Mouse (Mus musculus) MEL (cell line): ENCODE measurements at regions not wholly inside any gene's neighbourhood (a gene's known extent, or its start where the extent isn't known, plus 50 kb on each side); places are given as distances from the start of the nearest gene placed in this dataset.
A peak's percentile ranks its signal among the peaks of the same experiment; 100 is the strongest.

ENCODE experiments used
- DNase-seq: peaks from one replicate; pipeline ENCODE4 v3.0.0; 2011; ENCODE audit warnings: low read depth, low spot score
- H3K27ac ChIP-seq: 2 replicates; pipeline ENCODE4 v1.5.1; 2012; ENCODE audit warnings: low read depth, mild to moderate bottlenecking, control low read depth, low read length, moderate library complexity; ENCODE audit not compliant: control insufficient read depth
- H3K27me3 ChIP-seq, 2 experiments: fragments of 150-350 bp in 1 of 2; sonication (generic) in 1 of 2; 2 replicates each; pipeline ENCODE4 v1.6.1; 2012; ENCODE audit warnings: low read length in 2 of 2, mild to moderate bottlenecking in 2 of 2, improper control_type of control experiment in 1 of 2, moderate library complexity in 1 of 2; ENCODE audit not compliant: insufficient read depth in 2 of 2, control insufficient read depth in 1 of 2
- H3K36me3 ChIP-seq, 2 experiments: 2 replicates each; pipeline ENCODE4 v1.6.1; 2012 to 2014; ENCODE audit warnings: low read length in 2 of 2, improper control_type of control experiment in 1 of 2, inconsistent platforms in 1 of 2, mild to moderate bottlenecking in 1 of 2; ENCODE audit not compliant: insufficient read depth in 2 of 2, control insufficient read depth in 1 of 2
- H3K4me1 ChIP-seq, 2 experiments: fragments of 150-350 bp in 1 of 2; sonication (generic) in 1 of 2; 2 replicates each; pipeline ENCODE4 v1.6.1; 2012; ENCODE audit warnings: low read length in 2 of 2, improper control_type of control experiment in 1 of 2, mild to moderate bottlenecking in 1 of 2; ENCODE audit not compliant: insufficient read depth in 2 of 2, control insufficient read depth in 1 of 2
- H3K4me3 ChIP-seq, 2 experiments: fragments of 150-350 bp in 1 of 2; sonication (generic) in 1 of 2; 2 replicates each; pipeline ENCODE4 v1.5.1; 2012; ENCODE audit warnings: low read depth in 2 of 2, low read length in 2 of 2, mild to moderate bottlenecking in 2 of 2, moderate library complexity in 2 of 2, control low read depth in 1 of 2, improper control_type of control experiment in 1 of 2; ENCODE audit not compliant: control insufficient read depth in 1 of 2, insufficient read depth in 1 of 2
- H3K79me2 ChIP-seq: 2 replicates; pipeline ENCODE4 v1.6.1; 2012; ENCODE audit warnings: mild to moderate bottlenecking, low read length, moderate library complexity; ENCODE audit not compliant: control insufficient read depth, poor library complexity, insufficient read depth
- H3K9ac ChIP-seq: 2 replicates; pipeline ENCODE4 v1.6.1; 2012; ENCODE audit warnings: low read depth, mild to moderate bottlenecking, control low read depth, low read length, moderate library complexity; ENCODE audit not compliant: control insufficient read depth, poor library complexity, severe bottlenecking
- H3K9me3 ChIP-seq: fragments of 150-350 bp; sonication (generic); replicated peaks from 2 replicates; pipeline ENCODE4 v1.6.1; 2012; ENCODE audit warnings: mild to moderate bottlenecking, low read length, improper control_type of control experiment, moderate library complexity; ENCODE audit not compliant: insufficient read depth
- CHD2 ChIP-seq: IDR thresholded peaks from 2 replicates; pipeline ENCODE4 v1.6.1; 2011; ENCODE audit warnings: low read length, improper control_type of control experiment
- E2F4 ChIP-seq: IDR thresholded peaks from 2 replicates; pipeline ENCODE4 v1.6.1; 2011; ENCODE audit warnings: low read depth, low read length, improper control_type of control experiment, borderline replicate concordance
- ELF1 ChIP-seq: IDR thresholded peaks from 2 replicates; pipeline ENCODE4 v1.6.1; 2014; ENCODE audit warnings: low read depth, mild to moderate bottlenecking, inconsistent platforms, low read length, improper control_type of control experiment, moderate library complexity
- EP300 ChIP-seq, 2 experiments: IDR thresholded peaks; 2 replicates each; pipeline ENCODE4 v1.6.1; 2011; ENCODE audit warnings: improper control_type of control experiment in 2 of 2, low read length in 2 of 2, low read depth in 1 of 2, mild to moderate bottlenecking in 1 of 2
- ETS1 ChIP-seq: IDR thresholded peaks from 2 replicates; pipeline ENCODE4 v1.6.1; 2012; ENCODE audit warnings: low read depth, mild to moderate bottlenecking, inconsistent platforms, low read length, improper control_type of control experiment, moderate library complexity
- GATA1 ChIP-seq: IDR thresholded peaks from 2 replicates; pipeline ENCODE4 v1.6.1; 2011; ENCODE audit warnings: low read depth, low read length, improper control_type of control experiment
- JUND ChIP-seq: IDR thresholded peaks from 2 replicates; pipeline ENCODE4 v1.6.1; 2011; ENCODE audit warnings: low read depth, mild to moderate bottlenecking, improper control_type of control experiment, low read length
- KAT2A ChIP-seq: conservative IDR thresholded peaks from 2 replicates; pipeline ENCODE4 v1.6.1; 2012; ENCODE audit warnings: low read depth, low read length, improper control_type of control experiment, inconsistent platforms
- MAFK ChIP-seq: IDR thresholded peaks from 2 replicates; pipeline ENCODE4 v1.6.1; 2011; ENCODE audit warnings: low read depth, mild to moderate bottlenecking, low read length, improper control_type of control experiment, borderline replicate concordance
- MAX ChIP-seq: IDR thresholded peaks from 2 replicates; pipeline ENCODE4 v1.6.1; 2011; ENCODE audit warnings: low read length, improper control_type of control experiment
- MAZ ChIP-seq: IDR thresholded peaks from 2 replicates; pipeline ENCODE4 v1.6.1; 2012; ENCODE audit warnings: low read depth, mild to moderate bottlenecking, inconsistent platforms, low read length, improper control_type of control experiment
- MEF2A ChIP-seq: IDR thresholded peaks from 2 replicates; pipeline ENCODE4 v1.6.1; 2014; ENCODE audit warnings: low read depth, mild to moderate bottlenecking, inconsistent platforms, low read length, improper control_type of control experiment; ENCODE audit not compliant: poor library complexity, insufficient replicate concordance, severe bottlenecking; ENCODE audit errors: extremely low read depth
- NELFE ChIP-seq: IDR thresholded peaks from 2 replicates; pipeline ENCODE4 v1.6.1; 2011; ENCODE audit warnings: low read depth, low read length, improper control_type of control experiment
- POLR2AphosphoS2 ChIP-seq: IDR thresholded peaks from 2 replicates; pipeline ENCODE4 v1.6.1; 2011; ENCODE audit warnings: low read length, improper control_type of control experiment
- POLR2AphosphoS5 ChIP-seq: IDR thresholded peaks from 2 replicates; pipeline ENCODE4 v1.6.1; 2012; ENCODE audit warnings: low read depth, borderline replicate concordance, mild to moderate bottlenecking, inconsistent platforms, low read length, moderate library complexity, mixed read lengths
- RAD21 ChIP-seq: IDR thresholded peaks from 2 replicates; pipeline ENCODE4 v1.6.1; 2011; ENCODE audit warnings: mild to moderate bottlenecking, low read depth, low read length, improper control_type of control experiment
- RCOR1 ChIP-seq: IDR thresholded peaks from 2 replicates; pipeline ENCODE4 v1.6.1; 2012; ENCODE audit warnings: low read depth, mild to moderate bottlenecking, inconsistent platforms, low read length, improper control_type of control experiment
- SIN3A ChIP-seq: IDR thresholded peaks from 2 replicates; pipeline ENCODE4 v1.6.1; 2012; ENCODE audit warnings: low read length, improper control_type of control experiment, inconsistent platforms
- SMC3 ChIP-seq: IDR thresholded peaks from 2 replicates; pipeline ENCODE4 v1.6.1; 2011; ENCODE audit warnings: low read depth, low read length, improper control_type of control experiment
- TAL1 ChIP-seq: IDR thresholded peaks from 2 replicates; pipeline ENCODE4 v1.6.1; 2012; ENCODE audit warnings: mild to moderate bottlenecking, inconsistent platforms, low read length, moderate library complexity, mixed read lengths
- TBP ChIP-seq: IDR thresholded peaks from 2 replicates; pipeline ENCODE4 v1.8.0; 2011; ENCODE audit warnings: low read depth, low read length, improper control_type of control experiment
- TCF12 ChIP-seq: IDR thresholded peaks from 2 replicates; pipeline ENCODE4 v1.6.1; 2014; ENCODE audit warnings: low read depth, mild to moderate bottlenecking, inconsistent platforms, low read length, improper control_type of control experiment, moderate library complexity
- USF1 ChIP-seq: IDR thresholded peaks from 2 replicates; pipeline ENCODE4 v1.6.1; 2014; ENCODE audit warnings: low read depth, mild to moderate bottlenecking, inconsistent platforms, low read length, improper control_type of control experiment, moderate library complexity
- USF2 ChIP-seq, 2 experiments: IDR thresholded peaks; 2 replicates each; pipeline ENCODE4 v1.6.1; 2011 to 2012; ENCODE audit warnings: improper control_type of control experiment in 2 of 2, low read length in 2 of 2, borderline replicate concordance in 1 of 2, inconsistent platforms in 1 of 2, low read depth in 1 of 2, mild to moderate bottlenecking in 1 of 2; ENCODE audit not compliant: insufficient read depth in 1 of 2
- ZKSCAN1 ChIP-seq: IDR thresholded peaks from 2 replicates; pipeline ENCODE4 v1.6.1; 2012; ENCODE audit warnings: low read depth, mild to moderate bottlenecking, inconsistent platforms, low read length, improper control_type of control experiment, moderate library complexity
- ZNF384 ChIP-seq: IDR thresholded peaks from 2 replicates; pipeline ENCODE4 v1.6.1; 2012; ENCODE audit warnings: low read depth, mild to moderate bottlenecking, inconsistent platforms, low read length, improper control_type of control experiment

GRCm38 (mm10) chr8:11084051-11084533 is 75.8 kb upstream of the Irs2 start:
- DNase-seq, result peak; percentile 86
- Histone ChIP-seq H3K9me3 (no peaks in the 10 kb centered on the region), H3K36me3 (peaks cover 0 to 11% of the 10 kb centered on the region in 2 experiments; a peak in 2 of 4 replicates), H3K9ac (no peak overlapping the region), H3K27ac (peak overlapping the region; percentile 37; the same call in 1 of the 2 replicates)
- TF ChIP-seq EP300 (IDR thresholded peaks at IDR 0.05; ENCODE audit: low read depth in 1 of 2, low read length in 2 of 2) (peak; percentile 83 to 94), USF2 (IDR thresholded peaks at IDR 0.05; ENCODE audit: borderline replicate concordance in 1 of 2, insufficient read depth in 1 of 2, low read depth in 1 of 2, low read length in 2 of 2) (no peak), TCF12 (peak; percentile 97), TBP (no peak), USF1 (no peak), MEF2A (no peak), E2F4 (no peak), JUND (no peak), SMC3 (no peak), TAL1 (peak; percentile 95), POLR2AphosphoS5 (no peak), RCOR1 (peak; percentile 85; the same call in 1 of the 2 replicates), ZKSCAN1 (no peak), GATA1 (peak; percentile 81), SIN3A (peak; percentile 53; the same call in 1 of the 2 replicates), MAFK (0 out of 2 replicates have a peak, but pooled peaks have one; percentile 46), CHD2 (no peak), MAZ (no peak), ZNF384 (no peak), POLR2AphosphoS2 (peak; percentile 46; the same call in 1 of the 2 replicates), MAX (peak; percentile 3; the same call in 1 of the 2 replicates), KAT2A (no peak), ELF1 (0 out of 2 replicates have a peak, but pooled peaks have one; percentile 44), NELFE (no peak), RAD21 (no peak), ETS1 (peak; percentile 90)
- TF ChIP-seq, all 39 proteins: peak for 11
- Histone ChIP-seq H3K4me1 (peaks cover 0 to 17% of the 10 kb centered on the region in 2 experiments; a peak in 2 of 4 replicates), H3K4me3 (no peak overlapping the region), H3K27me3 (no peaks in the 10 kb centered on the region), H3K79me2 (no peaks in the 10 kb centered on the region)
